Mouse (Mus musculus): ENCODE measurements at regions not wholly inside any gene's neighbourhood (a gene's known extent, or its start where the extent isn't known, plus 50 kb on each side); places are given as distances from the start of the nearest gene placed in this dataset.
"Not testable (repeated sequence)": the region's sequence is repeated elsewhere in the genome, so short reads cannot be mapped to it uniquely, and the experiment has no call there.

GRCm38 (mm10) chr1:18058211-18058971 is 87.3 kb downstream of the Crisp4 start:
- H3K9ac ChIP-seq: peak overlapping the region; percentile 3; the same call in 1 of the 2 replicates
- H3K36me3 ChIP-seq: no peaks in the 10 kb centered on the region
- peaks cover 30% of the 10 kb centered on the region for H3K27me3 ChIP-seq (replicated peaks)
- no peaks in the 10 kb centered on the region for H3K9me3 ChIP-seq
- peak overlapping the region; percentile 96 for H3K4me2 ChIP-seq
- WGBS: under 1% methylated on average over 77 of the region's 77 CpGs
- peak overlapping the region; percentile 50 for H3K4me3 ChIP-seq (replicated peaks)
- peaks cover 6% of the 10 kb centered on the region; the same call in 1 of the 2 replicates for H3K4me1 ChIP-seq
- H3K27ac ChIP-seq: no peak overlapping the region
- ATAC-seq (ENCODE audit: insufficient read depth, low FRiP score, low read depth): peak; percentile 35; the same call in 1 of the 2 replicates

- Histone ChIP-seq H3K36me3 (no peaks in the 10 kb centered on the region), H3K9me3 (no peaks in the 10 kb centered on the region), H3K27me3 (replicated peaks) (peaks cover 30% of the 10 kb centered on the region), H3K9ac (no peak overlapping the region), H3K4me2 (peak overlapping the region; percentile 96), H3K4me1 (peaks cover 6% of the 10 kb centered on the region; the same call in 1 of the 2 replicates), H3K27ac (no peak overlapping the region), H3K4me3 (replicated peaks) (peak overlapping the region; percentile 50)
- ATAC-seq (ENCODE audit: insufficient read depth, low FRiP score, low read depth): 0 out of 2 replicates have a peak, but pooled peaks have one; percentile 14
- 2% methylated on average over 26 of the region's 26 CpGs for WGBS
Measured at GRCm38 (mm10) chr1:18057646-18058210, 88.0 kb downstream of the Crisp4 start.

GRCm38 (mm10) chr1:18057003-18057402 is 88.7 kb downstream of the Crisp4 start:
- H3K9me3 ChIP-seq; H3K9ac ChIP-seq; H3K36me3 ChIP-seq; H3K27ac ChIP-seq; ATAC-seq (ENCODE audit: insufficient read depth, low FRiP score, low read depth); H3K4me1 ChIP-seq: not testable (repeated sequence)
- H3K4me2 ChIP-seq: peak overlapping the region; percentile 96
- peaks cover 30% of the 10 kb centered on the region for H3K27me3 ChIP-seq (replicated peaks)
- peak overlapping the region; percentile 50; the same call in 1 of the 2 replicates for H3K4me3 ChIP-seq (replicated peaks)
- 8% methylated on average over 11 of the region's 11 CpGs for WGBS

- Histone ChIP-seq H3K27ac (no peak overlapping the region), H3K4me1 (no peaks in the 10 kb centered on the region), H3K36me3 (no peaks in the 10 kb centered on the region), H3K4me3 (replicated peaks) (no peak overlapping the region), H3K27me3 (replicated peaks) (no peaks in the 10 kb centered on the region), H3K4me2 (no peak overlapping the region), H3K9ac (no peak overlapping the region), H3K9me3 (no peaks in the 10 kb centered on the region)
- 58% methylated on average over 3 of the region's 3 CpGs for WGBS
- no peak for ATAC-seq (ENCODE audit: insufficient read depth, low FRiP score, low read depth)
Measured at GRCm38 (mm10) chr1:18030226-18030625, 115.5 kb downstream of the Crisp4 start.

- H3K4me3 ChIP-seq (replicated peaks); H3K9ac ChIP-seq; H3K4me1 ChIP-seq; H3K36me3 ChIP-seq; ATAC-seq (ENCODE audit: insufficient read depth, low FRiP score, low read depth); H3K27me3 ChIP-seq (replicated peaks); H3K4me2 ChIP-seq; H3K27ac ChIP-seq; H3K9me3 ChIP-seq: not testable (repeated sequence)
Measured at GRCm38 (mm10) chr1:18012941-18013340, 132.8 kb downstream of the Crisp4 start.

GRCm38 (mm10) chr1:17980604-17981003 is 165.1 kb downstream of the Crisp4 start:
- H3K4me3 ChIP-seq (replicated peaks): no peak overlapping the region
- H3K27ac ChIP-seq: no peak overlapping the region
- 10% methylated on average over 3 of the region's 3 CpGs for WGBS
- H3K9me3 ChIP-seq: no peaks in the 10 kb centered on the region
- H3K4me1 ChIP-seq: no peaks in the 10 kb centered on the region
- no peak overlapping the region for H3K4me2 ChIP-seq
- no peaks in the 10 kb centered on the region for H3K36me3 ChIP-seq
- no peaks in the 10 kb centered on the region for H3K27me3 ChIP-seq (replicated peaks)
- 0 out of 2 replicates have a peak, but pooled peaks have one; percentile 43 for ATAC-seq (ENCODE audit: insufficient read depth, low FRiP score, low read depth)
- no peak overlapping the region for H3K9ac ChIP-seq

GRCm38 (mm10) chr1:17978086-17978485 is 167.6 kb downstream of the Crisp4 start:
- H3K27ac ChIP-seq: no peak overlapping the region
- no peak overlapping the region for H3K4me3 ChIP-seq (replicated peaks)
- no peak for ATAC-seq (ENCODE audit: insufficient read depth, low FRiP score, low read depth)
- H3K36me3 ChIP-seq: no peaks in the 10 kb centered on the region
- no peaks in the 10 kb centered on the region for H3K4me1 ChIP-seq
- H3K27me3 ChIP-seq (replicated peaks): no peaks in the 10 kb centered on the region
- WGBS: 74% methylated on average over 2 of the region's 2 CpGs
- H3K9me3 ChIP-seq: no peaks in the 10 kb centered on the region
- H3K9ac ChIP-seq: no peak overlapping the region
- H3K4me2 ChIP-seq: no peak overlapping the region

GRCm38 (mm10) chr1:17956881-17957280 is 188.8 kb downstream of the Crisp4 start:
- not testable (repeated sequence) for H3K36me3 ChIP-seq; H3K9me3 ChIP-seq; H3K9ac ChIP-seq; H3K4me2 ChIP-seq; H3K4me1 ChIP-seq; H3K4me3 ChIP-seq (replicated peaks); ATAC-seq (ENCODE audit: insufficient read depth, low FRiP score, low read depth); H3K27ac ChIP-seq; H3K27me3 ChIP-seq (replicated peaks)
- WGBS: 97% methylated on average over 21 of the region's 21 CpGs

- H3K27ac ChIP-seq; H3K4me3 ChIP-seq (replicated peaks); H3K4me2 ChIP-seq; H3K36me3 ChIP-seq; H3K27me3 ChIP-seq (replicated peaks); H3K4me1 ChIP-seq; H3K9ac ChIP-seq; ATAC-seq (ENCODE audit: insufficient read depth, low FRiP score, low read depth); H3K9me3 ChIP-seq: not testable (repeated sequence)
- 85% methylated on average over 4 of the region's 4 CpGs for WGBS
Measured at GRCm38 (mm10) chr1:17932108-17932810, 213.4 kb downstream of the Crisp4 start.

All from stomach, embryonic 15.5 days (tissue).